Mouse (Mus musculus): ENCODE measurements around the gene Ifnar1.

DNA sequence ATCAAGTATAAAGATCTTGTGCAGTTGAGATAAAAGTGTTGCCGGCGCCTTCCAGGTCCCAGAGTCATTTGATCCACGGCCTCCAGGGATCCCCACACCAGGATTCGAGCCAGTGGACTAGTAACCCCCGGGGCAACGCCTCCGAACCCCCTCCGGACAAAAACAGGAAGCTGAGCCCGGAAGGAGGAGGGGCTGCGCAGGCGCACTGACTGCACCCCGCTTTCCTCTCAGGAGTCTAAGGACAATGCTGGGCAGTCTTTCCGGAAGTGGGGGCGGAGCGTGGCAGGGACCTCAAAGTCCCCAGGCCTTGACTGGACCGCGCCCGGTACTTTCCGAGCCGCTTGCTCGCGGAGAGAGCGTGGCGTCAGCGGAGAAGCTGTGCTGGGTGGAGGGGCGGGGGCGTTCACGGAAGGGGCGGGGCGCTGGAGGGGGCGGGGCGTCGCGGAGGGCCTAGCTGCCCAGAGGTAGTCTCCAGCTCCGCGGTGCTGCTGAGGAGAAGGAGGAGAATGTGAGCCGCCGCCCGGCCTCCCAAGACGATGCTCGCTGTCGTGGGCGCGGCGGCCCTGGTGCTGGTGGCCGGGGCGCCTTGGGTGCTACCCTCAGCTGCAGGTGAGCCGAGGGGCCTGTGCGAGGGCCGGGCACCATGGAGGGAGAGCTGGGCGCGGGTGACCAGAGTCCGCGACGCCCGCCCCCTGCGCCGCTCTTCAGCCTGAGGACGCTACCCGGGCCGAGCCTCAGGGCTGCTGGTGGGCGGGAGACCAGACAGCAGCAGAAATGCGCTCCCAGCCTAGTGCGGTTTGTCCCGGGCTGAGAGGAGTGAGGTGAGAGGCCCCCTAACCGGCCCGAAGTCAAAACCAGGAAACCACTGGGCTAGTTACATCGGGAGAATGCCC is at the start of gene Ifnar1:
- TF ChIP-seq CTCF (IDR thresholded peaks at IDR 0.05; ENCODE audit: borderline replicate concordance, insufficient read depth, low read depth, low read length): no peak
- TF ChIP-seq POLR2A (IDR thresholded peaks at IDR 0.05; ENCODE audit: borderline replicate concordance, insufficient read depth, low read length): no peak; the same call in none of the 2 replicates

Measured in cerebellum, adult 2 months (tissue).